Mouse (Mus musculus): Measurements from ENCODE around the gene Cchcr1. TPM values are rescaled to one million over a fixed set of nuclear protein-coding genes. Genes with fewer than 3 reads are reported as not detected.
A peak's percentile ranks its signal among the peaks of the same experiment; 100 is the strongest.
"Not testable (repeated sequence)": the region's sequence is repeated elsewhere in the genome, so short reads cannot be mapped to it uniquely, and the experiment has no call there.

Cchcr1 gene
- 6.5 and 7.9 TPM in 2 replicates for polyA plus RNA-seq (2015; fragmentation: Nextera tagmentation; extraction: Ambion mirVana)

GRCm38 (mm10) chr17:35516652-35517500, at the start of gene Cchcr1, which contains the start of gene Tcf19:
TSS of gene Cchcr1 (plus strand) at chr17:35517100.
TSS of gene Tcf19 (minus strand) at chr17:35516824.
- Histone ChIP-seq H3K27me3 (no peaks in the 10 kb centered on the region), H3K9me3 (no peaks in the 10 kb centered on the region), H3K27ac (replicated peaks) (no peak within 1 kb of the TSS), H3K9ac (peak within 1 kb of the TSS; percentile 43), H3K4me2 (peak within 1 kb of the TSS; percentile 64), H3K4me1 (replicated peaks) (peaks cover 20% of the 10 kb centered on the region), H3K36me3 (no peaks in the 10 kb centered on the region), H3K4me3 (peak within 1 kb of the TSS; percentile 71)
- peak; percentile 96 for ATAC-seq (ENCODE audit: low FRiP score, low read depth)
- under 1% methylated on average over 67 of the region's 67 CpGs for WGBS

- H3K9me3 ChIP-seq; H3K27ac ChIP-seq (replicated peaks); H3K36me3 ChIP-seq; H3K4me3 ChIP-seq; H3K4me2 ChIP-seq; ATAC-seq (ENCODE audit: low FRiP score, low read depth); H3K9ac ChIP-seq: not testable (repeated sequence)
- WGBS, result 67% methylated on average over 3 of the region's 3 CpGs
- Histone ChIP-seq H3K4me1 (replicated peaks) (peaks cover 11% of the 10 kb centered on the region), H3K27me3 (peaks cover 26% of the 10 kb centered on the region)
Observed at GRCm38 (mm10) chr17:35468936-35469335, 48.0 kb upstream of the Cchcr1 start.

- H3K9ac ChIP-seq, result peak within 1 kb of the TSS; percentile 35
- H3K36me3 ChIP-seq, result no peaks in the 10 kb centered on the region
- H3K4me1 ChIP-seq (replicated peaks), result peaks cover 11% of the 10 kb centered on the region
- H3K9me3 ChIP-seq, result no peaks in the 10 kb centered on the region
- 2% methylated on average over 71 of the region's 80 CpGs for WGBS
- peak within 1 kb of the TSS; percentile 44 for H3K4me3 ChIP-seq
- H3K27ac ChIP-seq (replicated peaks), result no peak within 1 kb of the TSS
- H3K4me2 ChIP-seq, result peak within 1 kb of the TSS; percentile 82
- peaks cover 26% of the 10 kb centered on the region for H3K27me3 ChIP-seq
- ATAC-seq (ENCODE audit: low FRiP score, low read depth), result no peak
Observed at GRCm38 (mm10) chr17:35469842-35470751, 46.8 kb upstream of the Cchcr1 start, which contains the start of gene H2-Q10. TSS of gene H2-Q10 (plus strand) at chr17:35470089.

DNA sequence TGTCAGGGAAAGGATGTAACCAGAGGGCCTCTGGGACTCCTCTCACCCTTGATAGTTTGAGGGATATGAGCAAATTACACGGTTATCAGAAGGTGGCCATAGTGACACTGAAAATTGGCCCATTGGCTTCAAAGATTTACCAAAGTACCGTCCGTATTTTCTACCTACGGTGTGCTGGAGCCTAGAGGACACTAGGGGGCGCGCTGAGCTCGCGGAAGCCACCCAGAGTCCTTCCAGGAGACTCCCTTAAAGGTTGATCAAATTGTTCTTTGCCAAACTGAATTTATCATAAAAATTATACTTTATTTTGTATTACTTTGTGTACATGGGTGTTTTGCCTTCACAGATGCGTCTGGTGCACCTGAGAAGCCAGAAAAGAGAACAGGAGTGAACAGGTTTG, 32.8 kb upstream of the Cchcr1 start:
- H3K4me1 ChIP-seq (replicated peaks), result peaks cover 3% of the 10 kb centered on the region; the same call in 1 of the 2 replicates
- no peak overlapping the region for H3K27ac ChIP-seq (replicated peaks)
- no peaks in the 10 kb centered on the region for H3K9me3 ChIP-seq
- peak; percentile 74; the same call in 1 of the 2 replicates for ATAC-seq (ENCODE audit: low FRiP score, low read depth)
- H3K36me3 ChIP-seq, result no peaks in the 10 kb centered on the region
- no peaks in the 10 kb centered on the region for H3K27me3 ChIP-seq
- H3K4me2 ChIP-seq, result no peak overlapping the region
- WGBS, result 1% methylated on average over 9 of the region's 9 CpGs
- no peak overlapping the region for H3K9ac ChIP-seq
- H3K4me3 ChIP-seq, result no peak overlapping the region

DNA sequence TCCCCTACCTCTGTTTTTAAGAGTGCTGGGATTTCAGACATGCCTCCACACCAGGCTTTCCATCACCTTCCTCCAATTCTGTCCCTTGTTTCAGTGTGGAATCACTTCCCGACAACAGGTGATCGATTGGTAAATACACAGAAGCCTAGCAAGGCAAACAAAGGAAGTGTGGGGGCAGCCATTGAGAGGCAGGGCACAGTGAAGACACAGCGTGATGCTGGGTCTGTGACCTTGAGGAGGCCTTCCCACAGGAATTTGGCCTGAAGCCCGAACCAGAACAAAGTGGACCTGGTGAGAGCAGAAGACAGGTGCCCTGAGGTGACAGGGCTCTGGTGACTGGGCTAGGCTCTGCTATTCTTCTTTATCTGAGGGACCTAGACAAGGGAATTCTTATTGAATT, 31.2 kb upstream of the Cchcr1 start:
- no peaks in the 10 kb centered on the region for H3K27me3 ChIP-seq
- no peak for ATAC-seq (ENCODE audit: low FRiP score, low read depth)
- 22% methylated on average over 4 of the region's 4 CpGs for WGBS
- no peaks in the 10 kb centered on the region for H3K36me3 ChIP-seq
- H3K9ac ChIP-seq, result no peak overlapping the region
- no peak overlapping the region for H3K4me3 ChIP-seq
- peaks cover 3% of the 10 kb centered on the region; the same call in 1 of the 2 replicates for H3K4me1 ChIP-seq (replicated peaks)
- no peaks in the 10 kb centered on the region for H3K9me3 ChIP-seq
- H3K4me2 ChIP-seq, result no peak overlapping the region
- no peak overlapping the region for H3K27ac ChIP-seq (replicated peaks)

DNA sequence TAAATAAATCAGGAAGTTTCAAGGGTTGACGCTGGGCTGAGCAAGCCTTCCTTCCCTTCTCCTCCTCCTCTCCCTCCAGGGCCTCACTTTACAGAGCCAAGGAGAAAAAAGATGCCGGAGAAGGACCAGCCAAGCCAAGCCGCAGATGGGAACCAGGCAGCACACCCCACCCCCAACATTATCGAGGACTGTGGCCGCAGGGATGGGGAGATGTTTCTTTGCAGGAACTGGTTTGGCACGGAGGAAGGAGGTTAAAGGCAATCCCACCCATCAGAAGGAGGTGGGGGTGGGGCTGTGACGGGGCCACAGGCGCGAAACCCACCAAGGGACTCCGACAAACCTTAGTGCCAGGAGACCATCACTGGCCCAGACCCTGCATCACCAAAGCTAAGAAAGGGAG, 30.2 kb upstream of the Cchcr1 start:
- no peak for ATAC-seq (ENCODE audit: low FRiP score, low read depth)
- WGBS, result 72% methylated on average over 10 of the region's 10 CpGs
- peaks cover 3% of the 10 kb centered on the region; the same call in 1 of the 2 replicates for H3K4me1 ChIP-seq (replicated peaks)
- H3K9ac ChIP-seq, result no peak overlapping the region
- no peak overlapping the region for H3K4me2 ChIP-seq
- H3K27ac ChIP-seq (replicated peaks), result no peak overlapping the region
- H3K9me3 ChIP-seq, result no peaks in the 10 kb centered on the region
- H3K36me3 ChIP-seq, result no peaks in the 10 kb centered on the region
- H3K4me3 ChIP-seq, result no peak overlapping the region
- no peaks in the 10 kb centered on the region for H3K27me3 ChIP-seq

GRCm38 (mm10) chr17:35488041-35488440, 28.9 kb upstream of the Cchcr1 start:
- H3K4me2 ChIP-seq, result no peak overlapping the region
- no peaks in the 10 kb centered on the region for H3K36me3 ChIP-seq
- no peak overlapping the region for H3K4me3 ChIP-seq
- 96% methylated on average over 2 of the region's 2 CpGs for WGBS
- ATAC-seq (ENCODE audit: low FRiP score, low read depth), result no peak
- H3K4me1 ChIP-seq (replicated peaks), result peaks cover 3% of the 10 kb centered on the region; the same call in 1 of the 2 replicates
- H3K9me3 ChIP-seq, result no peaks in the 10 kb centered on the region
- no peak overlapping the region for H3K9ac ChIP-seq
- no peak overlapping the region for H3K27ac ChIP-seq (replicated peaks)
- H3K27me3 ChIP-seq, result no peaks in the 10 kb centered on the region

- no peak overlapping the region for H3K9ac ChIP-seq
- H3K27me3 ChIP-seq, result no peaks in the 10 kb centered on the region
- no peak overlapping the region for H3K27ac ChIP-seq (replicated peaks)
- no peak overlapping the region for H3K4me3 ChIP-seq
- H3K4me1 ChIP-seq (replicated peaks), result peaks cover 3% of the 10 kb centered on the region; the same call in 1 of the 2 replicates
- no peaks in the 10 kb centered on the region for H3K36me3 ChIP-seq
- H3K4me2 ChIP-seq, result no peak overlapping the region
- ATAC-seq (ENCODE audit: low FRiP score, low read depth), result no peak
- 53% methylated on average over 5 of the region's 5 CpGs for WGBS
- no peaks in the 10 kb centered on the region for H3K9me3 ChIP-seq
Observed at GRCm38 (mm10) chr17:35490320-35490719, 26.6 kb upstream of the Cchcr1 start.

DNA sequence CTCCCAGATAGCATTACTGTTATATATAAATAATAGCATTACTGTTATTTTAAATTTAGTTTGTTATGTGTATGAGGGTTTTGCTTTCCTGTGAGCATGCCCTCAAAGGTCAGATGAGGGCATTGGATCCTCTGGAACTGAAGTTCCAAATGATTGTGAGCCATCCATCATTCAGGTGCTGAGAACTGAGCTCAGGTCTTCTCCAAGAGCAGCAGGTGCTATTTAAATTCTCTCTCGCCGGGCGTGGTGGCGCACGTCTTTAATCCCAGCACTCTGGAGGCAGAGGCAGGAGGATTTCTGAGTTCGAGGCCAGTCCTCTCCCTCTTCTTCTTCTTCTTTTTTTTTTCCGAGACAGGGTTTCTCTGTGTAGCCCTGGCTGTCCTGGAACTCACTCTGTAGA, 19.8 kb upstream of the Cchcr1 start:
- Histone ChIP-seq H3K4me1 (replicated peaks) (0 out of 2 replicates have a peak, but pooled peaks cover under 1% of the 10 kb centered on the region), H3K4me3 (no peak overlapping the region), H3K36me3 (no peaks in the 10 kb centered on the region), H3K9ac (no peak overlapping the region), H3K27me3 (no peaks in the 10 kb centered on the region), H3K27ac (replicated peaks) (no peak overlapping the region), H3K9me3 (no peaks in the 10 kb centered on the region), H3K4me2 (no peak overlapping the region)
- no peak for ATAC-seq (ENCODE audit: low FRiP score, low read depth)
- 96% methylated on average over 7 of the region's 7 CpGs for WGBS

DNA sequence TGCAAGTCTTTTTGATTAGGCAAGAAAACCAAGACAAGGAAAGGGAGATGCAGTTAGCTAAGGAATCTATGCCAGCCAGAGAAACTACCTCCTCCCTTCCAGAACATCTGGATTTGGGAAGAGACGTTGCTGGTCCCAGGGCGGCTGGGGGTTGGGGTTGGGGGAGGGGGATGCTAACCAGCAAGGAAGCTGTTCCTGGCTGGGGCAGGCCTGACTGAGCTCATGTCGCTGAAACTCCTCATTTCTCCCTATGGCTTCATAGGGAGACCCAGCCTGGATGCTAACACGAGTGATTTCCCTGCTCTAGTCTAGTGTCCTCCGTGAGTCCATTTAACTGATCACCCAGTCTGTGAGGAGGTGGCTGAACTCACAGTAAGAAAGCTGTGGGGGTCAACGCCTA, 14.7 kb upstream of the Cchcr1 start:
- peaks cover 15% of the 10 kb centered on the region for H3K27me3 ChIP-seq
- no peak overlapping the region for H3K9ac ChIP-seq
- no peak overlapping the region for H3K4me2 ChIP-seq
- H3K4me3 ChIP-seq, result no peak overlapping the region
- H3K27ac ChIP-seq (replicated peaks), result no peak overlapping the region
- 0 out of 2 replicates have a peak, but pooled peaks cover 4% of the 10 kb centered on the region for H3K4me1 ChIP-seq (replicated peaks)
- 3% methylated on average over 6 of the region's 6 CpGs for WGBS
- H3K9me3 ChIP-seq, result no peaks in the 10 kb centered on the region
- H3K36me3 ChIP-seq, result no peaks in the 10 kb centered on the region
- ATAC-seq (ENCODE audit: low FRiP score, low read depth), result no peak

- no peak overlapping the region for H3K4me3 ChIP-seq
- no peaks in the 10 kb centered on the region for H3K36me3 ChIP-seq
- peaks cover 18% of the 10 kb centered on the region for H3K27me3 ChIP-seq
- 44% methylated on average over 5 of the region's 5 CpGs for WGBS
- H3K9ac ChIP-seq, result no peak overlapping the region
- no peaks in the 10 kb centered on the region for H3K9me3 ChIP-seq
- ATAC-seq (ENCODE audit: low FRiP score, low read depth), result no peak
- no peak overlapping the region for H3K4me2 ChIP-seq
- 0 out of 2 replicates have a peak, but pooled peaks cover 4% of the 10 kb centered on the region for H3K4me1 ChIP-seq (replicated peaks)
- no peak overlapping the region for H3K27ac ChIP-seq (replicated peaks)
Observed at GRCm38 (mm10) chr17:35502762-35503161, 14.1 kb upstream of the Cchcr1 start.

All from hindbrain, embryonic 15.5 days (tissue).